Mouse (Mus musculus) testis, adult 2 months (tissue): ENCODE data around the gene Fam186b.

Experiments used
- CTCF ChIP-seq: fragments of 200-500 bp; IDR thresholded peaks from 2 replicates; pipeline ENCODE4 v1.5.1; 2012; ENCODE audit warnings: low read depth, mild to moderate bottlenecking, inconsistent platforms, low read length, moderate library complexity; ENCODE audit not compliant: control insufficient read depth, insufficient read depth, insufficient replicate concordance
- POLR2A ChIP-seq: fragments of 200-500 bp; IDR thresholded peaks from 2 replicates; pipeline ENCODE4 v1.6.1; 2012; ENCODE audit warnings: low read depth, mild to moderate bottlenecking, inconsistent platforms, low read length, moderate library complexity; ENCODE audit not compliant: control insufficient read depth

DNA sequence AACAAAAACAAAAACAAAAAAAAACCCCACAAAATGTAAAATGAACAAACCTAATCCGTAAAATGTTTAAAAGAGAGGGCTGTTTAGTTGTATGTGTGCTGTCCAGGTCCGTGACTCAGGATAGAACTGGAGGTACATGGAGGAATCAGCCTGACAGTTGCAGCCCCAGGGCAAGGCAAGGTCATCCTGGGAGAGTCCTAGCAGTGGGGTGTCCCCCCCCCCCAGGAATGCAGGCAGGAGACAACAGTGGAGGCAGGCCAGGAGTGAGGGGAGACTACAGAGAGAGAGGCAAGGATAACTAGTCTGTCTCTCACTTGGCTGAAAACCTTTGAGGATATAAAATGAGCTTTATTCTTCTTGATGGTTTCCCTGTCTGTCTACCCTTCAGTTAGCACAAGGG lies 31.3 kb downstream of the Fam186b start:
- TF ChIP-seq CTCF (no peak), POLR2A (no peak)
